Mouse (Mus musculus) lung, embryonic 16.5 days (tissue): ENCODE measurements around the gene Apoc2. TPM values are rescaled to one million over a fixed set of nuclear protein-coding genes. Genes with fewer than 3 reads are reported as not detected.
A peak's percentile ranks its signal among the peaks of the same experiment; 100 is the strongest.

Experiments used
- ATAC-seq: fragments of 200-750 bp; cut with Nextera tagmentation; 2 replicates; pipeline ENCODE4 v1.8.0; 2017; ENCODE audit warnings: low read depth, mild to moderate bottlenecking, moderate library complexity
- H3K27ac ChIP-seq: fragments of 300-500 bp; sonication (generic); 2 replicates; pipeline ENCODE4 v1.5.1; 2014; ENCODE audit warnings: mild to moderate bottlenecking, control low read depth, low read length
- H3K27me3 ChIP-seq: fragments of 300-500 bp; sonication (generic); 2 replicates; pipeline ENCODE4 v1.6.1; 2014; ENCODE audit warnings: low read depth, low read length, mixed read lengths; ENCODE audit not compliant: control insufficient read depth, insufficient read depth
- H3K36me3 ChIP-seq: fragments of 300-500 bp; sonication (generic); 2 replicates; pipeline ENCODE4 v1.6.1; 2014; ENCODE audit warnings: low read length; ENCODE audit not compliant: control insufficient read depth, insufficient read depth
- H3K4me1 ChIP-seq: fragments of 300-500 bp; sonication (generic); replicated peaks from 2 replicates; pipeline ENCODE4 v1.6.1; 2014; ENCODE audit warnings: low read length, mixed read lengths; ENCODE audit not compliant: control insufficient read depth, insufficient read depth
- H3K4me2 ChIP-seq: fragments of 300-500 bp; sonication (generic); 2 replicates; pipeline ENCODE4 v1.6.1; 2014; ENCODE audit warnings: low read depth, low read length, control low read depth
- H3K4me3 ChIP-seq: fragments of 300-500 bp; sonication (generic); 2 replicates; pipeline ENCODE4 v1.5.1; 2014; ENCODE audit warnings: mild to moderate bottlenecking, low read length, control low read depth
- H3K9ac ChIP-seq: fragments of 300-500 bp; sonication (generic); 2 replicates; pipeline ENCODE4 v1.6.1; 2014; ENCODE audit warnings: low read length, control low read depth
- H3K9me3 ChIP-seq: fragments of 300-500 bp; sonication (generic); 2 replicates; pipeline ENCODE4 v1.6.1; 2016; ENCODE audit warnings: low read length; ENCODE audit not compliant: control insufficient read depth
- WGBS: fragments of 180-500 bp; shearing (Covaris S2); extraction: QIAGEN DNeasy Blood & Tissue Kit; methylation state at CpG from one replicate; pipeline ENCODE4 v1.1.7; 2014; 5-methylcytosine and 5-hydroxymethylcytosine counted together
- polyA plus RNA-seq: library from polyadenylated mRNA; unstranded; fragments of >200 nt; fragmentation: Nextera tagmentation; extraction: Ambion mirVana; gene quantifications from 2 replicates; pipeline ENCODE4 v1.2.1, GENCODE M21; 2015

Apoc2 gene
- polyA plus RNA-seq, 1 experiment from 2014 or later = 3.3 TPM

DNA sequence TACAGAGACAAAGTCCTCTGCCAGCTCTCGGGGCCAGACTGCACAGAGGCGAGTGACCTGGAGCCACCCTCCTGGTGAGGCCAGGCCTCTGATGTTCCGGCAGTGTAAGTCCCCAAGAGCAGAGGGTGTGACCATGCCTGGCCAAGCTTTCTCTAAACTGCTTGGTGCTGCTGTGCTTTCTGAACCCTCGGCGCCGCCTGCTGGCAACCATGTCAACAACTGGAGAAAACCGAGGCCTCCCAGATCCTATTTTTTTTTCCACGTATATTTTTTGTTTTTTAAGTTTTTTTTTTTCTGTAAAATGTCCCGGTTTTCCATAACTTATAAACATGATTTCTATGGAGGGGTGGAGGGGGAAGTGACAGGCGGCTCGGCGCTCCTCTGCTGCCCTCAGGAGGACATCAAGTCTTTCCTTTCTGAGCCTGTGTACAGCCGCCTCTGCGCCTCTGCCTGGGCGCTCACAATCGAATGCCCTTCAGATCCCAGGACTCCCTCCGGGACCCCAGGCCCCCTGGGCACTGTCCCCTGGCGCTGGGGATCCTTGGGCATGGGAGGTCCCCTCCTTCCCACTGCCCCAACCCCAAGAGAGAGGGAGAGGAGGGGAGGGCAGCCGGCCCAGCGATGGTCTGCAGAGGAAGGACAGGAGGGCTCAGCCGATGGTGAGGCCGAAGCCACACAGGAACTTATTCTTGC lies 23.5 kb upstream of the Apoc2 start:
- H3K4me3 ChIP-seq = no peak overlapping the region
- peak overlapping the region; percentile 37; the same call in 1 of the 2 replicates for H3K27ac ChIP-seq
- H3K36me3 ChIP-seq = peaks cover 15% of the 10 kb centered on the region
- no peaks in the 10 kb centered on the region for H3K27me3 ChIP-seq
- peaks cover 13% of the 10 kb centered on the region for H3K4me1 ChIP-seq
- peak overlapping the region; percentile 49; the same call in 1 of the 2 replicates for H3K9ac ChIP-seq
- no peak overlapping the region for H3K4me2 ChIP-seq
- peak; percentile 70 for ATAC-seq
- WGBS = 29% methylated on average over 22 of the region's 22 CpGs
- peaks cover 4% of the 10 kb centered on the region; the same call in 1 of the 2 replicates for H3K9me3 ChIP-seq

GRCm38 (mm10) chr7:19700299-19701068 lies 22.7 kb upstream of the Apoc2 start:
- no peak for ATAC-seq
- no peaks in the 10 kb centered on the region for H3K27me3 ChIP-seq
- peaks cover 4% of the 10 kb centered on the region; the same call in 1 of the 2 replicates for H3K9me3 ChIP-seq
- H3K27ac ChIP-seq = peak overlapping the region; percentile 37; the same call in 1 of the 2 replicates
- peaks cover 13% of the 10 kb centered on the region for H3K36me3 ChIP-seq
- H3K4me3 ChIP-seq = no peak overlapping the region
- peaks cover 13% of the 10 kb centered on the region for H3K4me1 ChIP-seq
- H3K4me2 ChIP-seq = no peak overlapping the region
- peak overlapping the region; percentile 49; the same call in 1 of the 2 replicates for H3K9ac ChIP-seq
- WGBS = 53% methylated on average over 12 of the region's 12 CpGs

- Histone ChIP-seq H3K4me1 (peaks cover 20% of the 10 kb centered on the region), H3K9me3 (peaks cover 4% of the 10 kb centered on the region; the same call in 1 of the 2 replicates), H3K27ac (no peak overlapping the region), H3K36me3 (peaks cover 12% of the 10 kb centered on the region), H3K27me3 (no peaks in the 10 kb centered on the region), H3K4me3 (no peak overlapping the region), H3K4me2 (no peak overlapping the region), H3K9ac (no peak overlapping the region)
- 79% methylated on average over 4 of the region's 4 CpGs for WGBS
- no peak for ATAC-seq
Measured at GRCm38 (mm10) chr7:19699827-19700148, 22.0 kb upstream of the Apoc2 start.

- 4% methylated on average over 20 of the region's 20 CpGs for WGBS
- H3K27ac ChIP-seq = peak within 1 kb of the TSS; percentile 51
- H3K4me2 ChIP-seq = peak within 1 kb of the TSS; percentile 62
- H3K4me1 ChIP-seq = peaks cover 20% of the 10 kb centered on the region
- H3K4me3 ChIP-seq = peak within 1 kb of the TSS; percentile 46
- peak within 1 kb of the TSS; percentile 67 for H3K9ac ChIP-seq
- peak; percentile 68 for ATAC-seq
- no peaks in the 10 kb centered on the region for H3K27me3 ChIP-seq
- peaks cover 10% of the 10 kb centered on the region for H3K36me3 ChIP-seq
- H3K9me3 ChIP-seq = peaks cover 4% of the 10 kb centered on the region; the same call in 1 of the 2 replicates
Measured at GRCm38 (mm10) chr7:19698907-19699826, 21.4 kb upstream of the Apoc2 start, which contains the start of gene Apoe. Gene Apoe, minus strand, starts transcription at chr7:19699188.

DNA sequence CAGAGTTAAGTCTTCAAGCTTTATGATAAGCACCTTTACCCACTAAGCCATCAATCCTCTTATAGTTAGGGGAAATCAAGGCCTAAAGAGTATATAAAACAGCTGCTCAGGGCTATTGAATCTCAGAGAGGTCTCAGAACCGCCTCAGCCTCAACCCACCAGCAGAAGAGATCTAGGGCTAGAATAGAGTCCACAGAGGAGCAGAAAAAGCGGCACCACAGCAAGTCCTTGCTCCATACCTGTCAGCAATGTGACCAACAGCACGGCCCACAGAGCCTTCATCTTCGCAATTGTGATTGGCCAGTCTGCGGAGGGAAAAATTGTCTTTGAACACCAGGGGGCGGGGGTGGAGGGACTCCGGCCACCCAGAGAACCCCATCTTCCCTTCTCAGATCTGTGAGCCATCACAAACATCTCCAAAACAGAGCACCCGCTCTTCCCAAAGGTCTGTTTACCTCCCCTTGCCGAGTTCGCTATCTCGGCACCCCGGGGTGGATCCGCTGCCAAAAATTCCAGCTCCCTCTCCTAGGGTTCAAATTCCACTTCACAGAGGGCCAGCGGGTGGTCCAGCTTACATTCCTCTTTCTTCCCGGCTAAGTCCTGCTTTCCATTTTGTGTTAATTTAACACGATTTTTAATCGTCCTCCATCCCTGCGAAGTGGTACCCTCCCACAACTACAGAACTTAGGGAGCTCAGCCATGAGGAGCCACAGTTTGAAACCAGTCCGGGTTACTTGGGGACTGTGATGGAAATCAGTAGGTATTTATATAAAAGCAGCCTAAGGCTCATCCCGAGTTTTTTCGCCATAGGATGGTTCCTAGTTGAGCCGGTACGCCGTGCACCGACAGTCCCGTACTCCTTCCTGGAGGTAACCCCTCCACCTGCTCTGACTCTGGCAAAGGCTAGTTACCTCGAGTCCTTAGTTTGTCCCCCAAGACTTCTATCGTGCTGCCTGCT lies 20.5 kb upstream of the Apoc2 start:
- Histone ChIP-seq H3K9ac (peak overlapping the region; percentile 67), H3K27me3 (no peaks in the 10 kb centered on the region), H3K27ac (peak overlapping the region; percentile 51), H3K36me3 (peaks cover 10% of the 10 kb centered on the region), H3K4me2 (peak overlapping the region; percentile 62), H3K4me3 (peak overlapping the region; percentile 46), H3K9me3 (peaks cover 4% of the 10 kb centered on the region; the same call in 1 of the 2 replicates), H3K4me1 (peaks cover 27% of the 10 kb centered on the region)
- WGBS = 3% methylated on average over 28 of the region's 28 CpGs
- 0 out of 2 replicates have a peak, but pooled peaks have one; percentile 1 for ATAC-seq

GRCm38 (mm10) chr7:19696336-19696873 lies 18.7 kb upstream of the Apoc2 start:
- WGBS = 93% methylated on average over 34 of the region's 34 CpGs
- Histone ChIP-seq H3K36me3 (peaks cover 8% of the 10 kb centered on the region), H3K4me2 (no peak overlapping the region), H3K27me3 (no peaks in the 10 kb centered on the region), H3K9ac (no peak overlapping the region), H3K4me3 (no peak overlapping the region), H3K4me1 (peaks cover 44% of the 10 kb centered on the region), H3K27ac (no peak overlapping the region), H3K9me3 (peaks cover 4% of the 10 kb centered on the region; the same call in 1 of the 2 replicates)
- ATAC-seq = no peak

DNA sequence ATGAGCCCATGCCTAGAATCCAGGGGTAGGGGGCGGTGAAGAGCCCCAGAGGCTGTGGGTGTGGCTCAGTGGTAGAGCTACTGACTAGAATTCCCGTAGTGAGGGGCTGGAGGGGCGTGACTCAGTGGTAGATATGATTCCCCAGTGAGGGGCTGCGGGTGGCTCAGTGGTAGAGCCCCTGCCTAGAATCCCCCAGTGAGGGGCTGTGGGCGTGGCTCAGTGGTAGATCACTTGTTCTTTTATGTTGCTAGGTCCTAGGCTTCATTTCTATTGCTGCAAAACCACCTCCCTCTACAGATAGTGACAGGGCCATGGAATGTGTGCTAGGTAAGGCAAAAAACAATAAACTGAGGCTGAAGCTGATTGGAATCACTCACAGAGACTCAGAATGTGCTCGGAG lies 18.1 kb upstream of the Apoc2 start:
- ATAC-seq = no peak
- Histone ChIP-seq H3K9me3 (peaks cover 4% of the 10 kb centered on the region; the same call in 1 of the 2 replicates), H3K36me3 (peaks cover 8% of the 10 kb centered on the region), H3K27me3 (no peaks in the 10 kb centered on the region), H3K4me2 (no peak overlapping the region), H3K4me1 (peaks cover 43% of the 10 kb centered on the region), H3K9ac (no peak overlapping the region), H3K4me3 (no peak overlapping the region), H3K27ac (no peak overlapping the region)
- WGBS = 71% methylated on average over 6 of the region's 6 CpGs

GRCm38 (mm10) chr7:19695213-19695594 lies 17.5 kb upstream of the Apoc2 start:
- WGBS = 9% methylated on average over 8 of the region's 8 CpGs
- H3K27ac ChIP-seq = peak overlapping the region; percentile 71
- no peaks in the 10 kb centered on the region for H3K27me3 ChIP-seq
- peaks cover 40% of the 10 kb centered on the region for H3K4me1 ChIP-seq
- ATAC-seq = no peak
- H3K9me3 ChIP-seq = peaks cover 4% of the 10 kb centered on the region; the same call in 1 of the 2 replicates
- H3K4me2 ChIP-seq = no peak overlapping the region
- H3K36me3 ChIP-seq = peaks cover 8% of the 10 kb centered on the region
- H3K9ac ChIP-seq = peak overlapping the region; percentile 4; the same call in 1 of the 2 replicates
- no peak overlapping the region for H3K4me3 ChIP-seq
